Mouse (Mus musculus): Measurements from ENCODE around the gene Nelfb.
A peak's percentile ranks its signal among the peaks of the same experiment; 100 is the strongest.

Nelfb gene

GRCm38 (mm10) chr2:25176573-25176972 is 34.7 kb downstream of the Nelfb start:
- DNase-seq (ENCODE audit: inconsistent ontology term): no peak

- no peak for DNase-seq (ENCODE audit: inconsistent ontology term)
Measured at GRCm38 (mm10) chr2:25175690-25176078, 35.6 kb downstream of the Nelfb start.

- DNase-seq (ENCODE audit: inconsistent ontology term): no peak
Measured at GRCm38 (mm10) chr2:25174866-25175689, 36.2 kb downstream of the Nelfb start.

GRCm38 (mm10) chr2:25173821-25174220 is 37.5 kb downstream of the Nelfb start:
- DNase-seq (ENCODE audit: inconsistent ontology term): no peak

- DNase-seq (ENCODE audit: inconsistent ontology term): no peak
Measured at GRCm38 (mm10) chr2:25172629-25173028, 38.7 kb downstream of the Nelfb start.

- no peak for DNase-seq (ENCODE audit: inconsistent ontology term)
Measured at GRCm38 (mm10) chr2:25171769-25172153, 39.5 kb downstream of the Nelfb start.

- DNase-seq (ENCODE audit: inconsistent ontology term): no peak
Measured at GRCm38 (mm10) chr2:25171101-25171768, 40.1 kb downstream of the Nelfb start.

- DNase-seq (ENCODE audit: inconsistent ontology term): no peak
Measured at GRCm38 (mm10) chr2:25170326-25171100, 40.8 kb downstream of the Nelfb start.

GRCm38 (mm10) chr2:25169778-25170177 is 41.5 kb downstream of the Nelfb start:
- DNase-seq (ENCODE audit: inconsistent ontology term): no peak

GRCm38 (mm10) chr2:25168665-25168978 is 42.7 kb downstream of the Nelfb start:
- DNase-seq (ENCODE audit: inconsistent ontology term): no peak

- peak; percentile 91 for DNase-seq (ENCODE audit: inconsistent ontology term)
Measured at GRCm38 (mm10) chr2:25167919-25168664, 43.2 kb downstream of the Nelfb start.

- no peak for DNase-seq (ENCODE audit: inconsistent ontology term)
Measured at GRCm38 (mm10) chr2:25167481-25167880, 43.8 kb downstream of the Nelfb start.

GRCm38 (mm10) chr2:25157655-25158054 is 53.6 kb downstream of the Nelfb start:
- DNase-seq (ENCODE audit: inconsistent ontology term): no peak

- DNase-seq (ENCODE audit: inconsistent ontology term): no peak
Measured at GRCm38 (mm10) chr2:25156990-25157389, 54.3 kb downstream of the Nelfb start.

- no peak for DNase-seq (ENCODE audit: inconsistent ontology term)
Measured at GRCm38 (mm10) chr2:25156177-25156576, 55.1 kb downstream of the Nelfb start.

GRCm38 (mm10) chr2:25151280-25151956 is 59.9 kb downstream of the Nelfb start:
- no peak for DNase-seq (ENCODE audit: inconsistent ontology term)
